Mouse (Mus musculus): ENCODE measurements around the gene Olfr995.

The Olfr995 gene

DNA sequence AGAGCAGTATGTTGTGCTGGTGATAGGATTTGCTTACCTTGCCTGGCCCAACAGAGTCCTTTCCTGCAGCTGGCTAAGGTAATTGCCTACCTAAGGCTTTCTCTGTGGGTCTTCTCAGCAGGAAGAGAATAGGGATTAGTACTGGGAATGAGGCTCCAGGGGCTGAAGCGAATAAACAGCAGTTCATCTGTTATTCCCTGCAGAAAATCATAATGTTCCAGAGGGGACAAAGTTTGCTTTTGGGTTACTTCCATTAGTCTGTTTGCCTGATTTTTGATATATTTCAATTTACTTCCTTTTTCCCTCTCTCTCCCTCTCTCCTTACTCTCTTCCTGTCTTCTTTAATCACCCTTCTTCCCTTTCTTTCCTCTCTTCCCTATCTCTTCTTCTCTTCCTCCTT, at the start of gene Olfr995:
Gene Olfr995 (minus strand): TSS at position 101 of the 400 bp plus-strand sequence.
- no peak for DNase-seq

DNA sequence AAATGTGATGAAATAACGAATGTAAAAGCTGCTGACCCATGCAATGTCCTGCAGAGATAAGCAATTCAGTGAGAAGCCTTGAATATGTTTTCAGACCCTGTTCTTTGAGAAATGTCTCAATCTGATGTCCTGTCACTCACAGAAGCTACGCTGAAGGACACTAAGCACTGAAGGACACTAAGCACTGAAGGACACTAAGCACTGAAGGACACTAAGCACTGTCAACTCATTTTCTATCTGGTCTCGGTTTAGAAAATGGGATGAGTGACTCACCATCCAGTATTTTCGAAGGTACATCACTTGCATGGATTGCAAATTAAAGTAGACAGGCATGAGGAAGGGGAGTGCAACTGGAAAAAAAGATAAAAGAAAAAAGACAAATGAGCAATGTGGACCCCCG, 47.0 kb upstream of the Olfr995 start:
- DNase-seq, result no peak

- DNase-seq, result peak; percentile 10
These were observed 23.4 kb upstream of the Olfr995 start for GRCm38 (mm10) chr2:85466801-85467325.

DNA sequence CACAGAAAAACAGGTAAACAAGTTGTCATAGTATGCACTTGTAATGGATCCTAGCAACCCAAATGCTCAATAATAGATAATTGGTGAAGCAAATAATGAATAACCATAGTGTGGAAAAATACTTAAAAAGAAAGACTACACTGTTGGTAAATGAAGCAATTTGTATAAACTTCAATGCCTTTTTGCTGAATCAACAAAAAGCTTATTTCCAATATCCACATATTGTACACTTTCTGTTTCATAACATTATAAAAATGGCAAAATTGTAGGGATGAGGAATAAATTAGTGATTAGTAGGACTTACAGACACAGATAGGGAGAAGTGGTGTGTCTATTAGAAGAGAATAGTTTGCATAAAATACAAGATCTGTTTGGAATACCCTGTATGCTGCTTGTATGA, 893 bp downstream of the Olfr995 start:
- no peak for DNase-seq

- DNase-seq, result no peak
These were observed 7.1 kb downstream of the Olfr995 start, which contains the start of gene Olfr994 for GRCm38 (mm10) chr2:85436351-85436750. Gene Olfr994 (minus strand): TSS chr2:85436451.

DNA sequence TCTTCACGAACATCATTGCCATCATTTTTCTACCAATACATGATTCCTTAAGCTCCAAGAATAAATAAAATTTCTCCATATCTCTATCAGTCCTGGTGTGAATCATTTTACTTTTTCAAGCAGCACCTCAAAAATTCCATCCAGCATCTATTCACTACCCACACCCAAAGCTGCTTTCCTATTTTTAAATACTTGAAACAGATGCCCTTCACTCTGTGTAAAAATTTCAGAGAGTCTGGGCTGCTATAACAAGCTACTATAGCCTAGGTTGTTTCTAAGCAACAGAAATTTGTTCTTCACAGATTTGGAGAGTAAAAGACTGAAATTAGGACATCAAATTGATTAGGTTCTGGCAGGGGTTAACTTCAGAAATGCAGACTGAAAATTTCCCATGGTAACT, 17.5 kb downstream of the Olfr995 start:
- no peak for DNase-seq

DNA sequence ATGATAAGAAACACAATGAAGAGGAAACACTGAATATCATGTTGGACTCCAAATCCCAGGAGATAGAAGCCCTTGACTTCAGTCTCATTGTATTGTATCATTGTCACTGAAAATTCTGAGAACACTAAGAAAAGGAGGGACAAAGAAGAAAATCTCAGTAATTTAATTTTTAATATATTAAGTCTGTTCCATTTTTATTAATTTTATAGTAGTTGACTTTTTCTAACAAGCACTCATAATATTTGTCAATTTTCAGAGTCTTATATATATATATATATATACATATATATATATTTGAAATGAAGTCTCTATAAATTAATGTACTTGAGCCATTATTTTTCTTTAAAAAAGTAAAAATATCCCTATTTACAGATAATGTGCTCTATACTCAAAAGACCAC, 28.7 kb downstream of the Olfr995 start, which contains the start of gene Olfr993:
Gene Olfr993 (minus strand): TSS at position 101 of the 400 bp plus-strand sequence.
- DNase-seq, result no peak

DNA sequence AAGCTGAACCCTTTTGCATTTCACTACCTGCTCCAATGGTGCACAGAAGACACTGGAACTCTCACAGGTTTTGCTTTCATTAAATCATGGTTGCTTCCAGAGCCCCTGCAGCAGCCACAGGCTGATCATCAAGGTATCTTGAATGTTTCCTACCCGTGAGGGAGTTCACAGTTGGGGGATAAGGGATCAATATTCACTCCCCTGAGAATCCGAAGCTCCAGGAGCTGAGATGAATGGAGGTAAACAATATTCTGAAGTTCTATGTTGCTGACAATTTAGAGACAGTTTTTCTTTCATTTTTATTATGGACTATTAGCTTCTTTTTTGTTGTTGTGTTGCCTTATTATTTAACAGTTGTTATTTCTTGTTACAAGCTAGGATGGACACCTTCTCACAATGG, 34.1 kb downstream of the Olfr995 start, which contains the start of gene Olfr992:
Gene Olfr992 (minus strand): TSS at position 101 of the 400 bp plus-strand sequence.
- DNase-seq, result no peak

Data from kidney, postnatal 10 days (tissue).